Mouse (Mus musculus) limb, embryonic 12.5 days (tissue): ENCODE results near the gene Wdr26. TPM values are rescaled to one million over a fixed set of nuclear protein-coding genes. Genes with fewer than 3 reads are reported as not detected.

Experiments
- ATAC-seq: fragments of 200-750 bp; cut with Nextera tagmentation; 2 replicates; pipeline ENCODE4 v1.8.0; 2017; ENCODE audit warnings: low read depth, moderate TSS enrichment; ENCODE audit not compliant: insufficient number of reproducible peaks, insufficient read depth, low FRiP score, low TSS enrichment
- H3K27ac ChIP-seq: fragments of 300-500 bp; sonication (generic); 2 replicates; pipeline ENCODE4 v1.5.1; 2016; ENCODE audit warnings: mild to moderate bottlenecking, moderate library complexity
- H3K27me3 ChIP-seq: fragments of 300-500 bp; sonication (generic); 2 replicates; pipeline ENCODE4 v1.6.1; 2016; ENCODE audit warnings: mild to moderate bottlenecking, moderate library complexity
- H3K36me3 ChIP-seq: fragments of 300-500 bp; sonication (generic); 2 replicates; pipeline ENCODE4 v1.6.1; 2016; ENCODE audit warnings: mild to moderate bottlenecking, moderate library complexity
- H3K4me1 ChIP-seq: fragments of 300-500 bp; sonication (generic); replicated peaks from 2 replicates; pipeline ENCODE4 v1.6.1; 2016
- H3K4me2 ChIP-seq: fragments of 300-500 bp; sonication (generic); 2 replicates; pipeline ENCODE4 v1.6.1; 2016; ENCODE audit warnings: mild to moderate bottlenecking, moderate library complexity
- H3K4me3 ChIP-seq: fragments of 300-500 bp; sonication (generic); replicated peaks from 2 replicates; pipeline ENCODE4 v1.5.1; 2016; ENCODE audit warnings: mild to moderate bottlenecking
- H3K9ac ChIP-seq: fragments of 300-500 bp; sonication (generic); replicated peaks from 2 replicates; pipeline ENCODE4 v1.6.1; 2016; ENCODE audit warnings: mild to moderate bottlenecking, moderate library complexity
- H3K9me3 ChIP-seq: fragments of 300-500 bp; sonication (generic); 2 replicates; pipeline ENCODE4 v1.6.1; 2016; ENCODE audit warnings: mild to moderate bottlenecking, moderate library complexity
- WGBS: fragments of 180-500 bp; shearing (Covaris S2); methylation state at CpG from one replicate; pipeline ENCODE4 v1.1.7; 2016; 5-methylcytosine and 5-hydroxymethylcytosine counted together
- polyA plus RNA-seq: library from polyadenylated mRNA; unstranded; fragments of >200 nt; fragmentation: Nextera tagmentation; extraction: Ambion mirVana; gene quantifications from 2 replicates; pipeline ENCODE4 v1.2.1, GENCODE M21; 2016

Wdr26 gene
- polyA plus RNA-seq, 1 experiment from 2014 or later, result 39.2 TPM

GRCm38 (mm10) chr1:181222041-181222440, 10.2 kb upstream of the Wdr26 start:
- no peaks in the 10 kb centered on the region for H3K4me1 ChIP-seq
- H3K27ac ChIP-seq, result no peak overlapping the region
- no peaks in the 10 kb centered on the region for H3K9me3 ChIP-seq
- no peak overlapping the region for H3K4me2 ChIP-seq
- WGBS, result 17% methylated on average over 1 of the region's 1 CpGs
- no peak overlapping the region for H3K4me3 ChIP-seq
- ATAC-seq, result no peak
- H3K9ac ChIP-seq, result no peak overlapping the region
- H3K27me3 ChIP-seq, result no peaks in the 10 kb centered on the region
- no peaks in the 10 kb centered on the region for H3K36me3 ChIP-seq

GRCm38 (mm10) chr1:181216315-181216714, 4.5 kb upstream of the Wdr26 start:
- H3K9ac ChIP-seq, result no peak overlapping the region; the same call in 1 of the 2 replicates
- H3K4me3 ChIP-seq, result no peak overlapping the region
- peaks cover 11% of the 10 kb centered on the region for H3K4me1 ChIP-seq
- no peak for ATAC-seq
- H3K4me2 ChIP-seq, result no peak overlapping the region
- H3K27ac ChIP-seq, result no peak overlapping the region
- H3K9me3 ChIP-seq, result no peaks in the 10 kb centered on the region
- no peaks in the 10 kb centered on the region for H3K36me3 ChIP-seq
- WGBS, result 63% methylated on average over 4 of the region's 4 CpGs
- H3K27me3 ChIP-seq, result no peaks in the 10 kb centered on the region

- no peak overlapping the region for H3K27ac ChIP-seq
- no peaks in the 10 kb centered on the region for H3K36me3 ChIP-seq
- H3K4me2 ChIP-seq, result no peak overlapping the region
- ATAC-seq, result no peak
- H3K27me3 ChIP-seq, result no peaks in the 10 kb centered on the region
- peaks cover 23% of the 10 kb centered on the region for H3K4me1 ChIP-seq
- no peak overlapping the region for H3K4me3 ChIP-seq
- H3K9me3 ChIP-seq, result no peaks in the 10 kb centered on the region
- 82% methylated on average over 8 of the region's 8 CpGs for WGBS
- no peak overlapping the region for H3K9ac ChIP-seq
Measured at GRCm38 (mm10) chr1:181214296-181215035, 2.7 kb upstream of the Wdr26 start.

DNA sequence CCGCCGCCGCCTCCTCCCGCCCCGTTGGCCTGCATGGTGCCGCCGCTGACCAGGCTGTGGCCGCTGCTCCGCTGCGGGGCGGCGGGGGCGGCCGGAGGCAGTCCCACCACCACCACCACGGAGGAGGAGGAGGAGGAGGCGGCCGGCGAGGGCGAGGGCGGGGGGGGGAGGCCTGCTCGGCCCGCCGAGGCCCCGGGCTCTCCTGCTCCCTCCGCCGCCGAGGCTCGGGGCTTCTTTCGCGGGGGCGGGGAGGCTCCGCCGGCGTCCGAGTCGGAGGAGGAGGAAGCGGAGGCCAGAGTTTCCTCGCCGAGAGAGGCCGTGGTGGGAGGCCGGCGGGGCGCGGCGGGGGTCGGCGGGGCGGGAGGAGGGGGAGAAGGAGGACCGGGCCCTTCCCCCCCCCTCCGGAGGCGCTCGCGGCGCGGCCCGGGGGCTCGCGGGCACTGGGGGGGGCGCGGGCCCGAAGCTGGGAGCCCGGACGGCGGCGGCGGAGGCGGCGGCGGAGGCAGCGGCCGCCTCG, 340 bp downstream of the Wdr26 start:
- Histone ChIP-seq H3K27me3 (no peaks in the 10 kb centered on the region), H3K4me2 (peak overlapping the region; percentile 92), H3K9me3 (no peaks in the 10 kb centered on the region), H3K27ac (peak overlapping the region; percentile 91), H3K4me3 (peak overlapping the region; percentile 100), H3K36me3 (peaks cover 18% of the 10 kb centered on the region), H3K9ac (peak overlapping the region; percentile 99), H3K4me1 (peaks cover 27% of the 10 kb centered on the region)
- WGBS, result 1% methylated on average over 41 of the region's 72 CpGs
- ATAC-seq, result 0 out of 2 replicates have a peak, but pooled peaks have one; percentile 21

DNA sequence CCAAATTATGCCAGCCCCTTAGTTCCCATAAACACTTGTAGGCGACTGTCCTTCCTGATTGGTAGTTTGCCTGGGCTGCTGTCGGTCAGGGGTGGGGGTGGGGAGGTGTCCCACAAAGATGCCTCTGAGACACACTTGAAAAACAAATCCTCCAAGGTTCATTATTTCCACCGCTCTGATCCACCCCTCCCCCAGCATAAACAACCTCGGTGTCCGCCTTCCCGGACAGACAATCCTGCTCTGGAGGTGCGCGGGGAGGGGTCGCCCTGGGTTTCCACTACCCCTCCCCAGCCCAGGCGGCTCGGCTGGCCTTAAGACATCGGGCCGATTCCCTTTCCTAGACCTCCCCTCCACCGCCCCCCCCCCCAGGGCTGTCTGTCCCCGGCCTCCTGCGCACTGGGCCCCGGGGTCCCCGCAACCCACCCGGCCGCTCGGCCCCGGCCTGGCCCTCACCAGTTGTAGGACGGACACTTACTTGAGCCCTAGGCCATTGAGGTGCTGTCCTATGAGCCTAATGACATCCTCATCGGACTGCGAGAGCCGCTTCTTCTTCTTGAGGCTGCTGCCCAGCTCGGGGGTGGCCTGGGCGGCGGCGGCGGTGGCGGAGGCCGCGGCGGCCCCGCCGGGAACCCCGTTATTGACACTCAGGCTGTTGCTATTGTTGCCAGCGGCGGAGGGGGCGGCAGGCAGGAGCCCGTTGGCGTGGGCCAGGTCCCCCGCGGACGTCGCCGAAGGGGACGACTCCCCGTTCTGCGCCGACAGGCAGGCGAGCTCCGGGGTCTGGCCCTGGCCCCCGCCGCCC, 999 bp downstream of the Wdr26 start:
- Histone ChIP-seq H3K4me3 (peak overlapping the region; percentile 100), H3K27me3 (no peaks in the 10 kb centered on the region), H3K4me1 (peaks cover 27% of the 10 kb centered on the region), H3K9ac (peak overlapping the region; percentile 99), H3K4me2 (peak overlapping the region; percentile 92), H3K36me3 (peaks cover 23% of the 10 kb centered on the region), H3K27ac (peak overlapping the region; percentile 91), H3K9me3 (no peaks in the 10 kb centered on the region)
- ATAC-seq, result peak; percentile 67
- WGBS, result 0% methylated on average over 43 of the region's 56 CpGs

DNA sequence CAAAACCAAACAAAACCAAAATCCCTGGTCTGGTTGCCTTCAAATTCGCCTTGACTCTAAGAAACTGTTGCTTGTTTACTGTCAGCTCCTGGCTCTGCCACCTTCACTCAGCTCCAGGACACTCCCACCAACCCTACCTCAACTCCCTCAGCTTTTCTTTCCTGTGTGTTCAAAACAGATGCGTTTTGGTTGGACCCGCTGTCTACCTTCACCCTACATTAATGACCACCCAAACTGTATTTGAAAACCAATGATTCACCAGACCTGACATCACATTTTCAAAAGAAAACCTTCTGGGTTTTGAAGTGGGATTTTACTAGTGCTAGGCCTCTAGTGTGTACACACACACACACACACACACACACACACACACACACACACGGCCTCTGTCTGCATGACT, 1.7 kb downstream of the Wdr26 start:
- peak overlapping the region; percentile 92 for H3K4me2 ChIP-seq
- H3K27ac ChIP-seq, result 0 out of 2 replicates have a peak overlapping the region, but pooled peaks have one; percentile 3
- H3K9ac ChIP-seq, result peak overlapping the region; percentile 99
- 17% methylated on average over 4 of the region's 4 CpGs for WGBS
- peaks cover 27% of the 10 kb centered on the region for H3K4me1 ChIP-seq
- no peaks in the 10 kb centered on the region for H3K9me3 ChIP-seq
- peak overlapping the region; percentile 100 for H3K4me3 ChIP-seq
- no peaks in the 10 kb centered on the region for H3K27me3 ChIP-seq
- H3K36me3 ChIP-seq, result peaks cover 29% of the 10 kb centered on the region
- no peak for ATAC-seq

- Histone ChIP-seq H3K36me3 (peaks cover 89% of the 10 kb centered on the region), H3K4me3 (no peak overlapping the region), H3K4me1 (no peaks in the 10 kb centered on the region), H3K9ac (no peak overlapping the region), H3K4me2 (no peak overlapping the region), H3K27ac (no peak overlapping the region), H3K9me3 (no peaks in the 10 kb centered on the region), H3K27me3 (no peaks in the 10 kb centered on the region)
- WGBS, result 91% methylated on average over 4 of the region's 4 CpGs
- ATAC-seq, result no peak
Measured at GRCm38 (mm10) chr1:181199446-181199845, 12.4 kb downstream of the Wdr26 start.

DNA sequence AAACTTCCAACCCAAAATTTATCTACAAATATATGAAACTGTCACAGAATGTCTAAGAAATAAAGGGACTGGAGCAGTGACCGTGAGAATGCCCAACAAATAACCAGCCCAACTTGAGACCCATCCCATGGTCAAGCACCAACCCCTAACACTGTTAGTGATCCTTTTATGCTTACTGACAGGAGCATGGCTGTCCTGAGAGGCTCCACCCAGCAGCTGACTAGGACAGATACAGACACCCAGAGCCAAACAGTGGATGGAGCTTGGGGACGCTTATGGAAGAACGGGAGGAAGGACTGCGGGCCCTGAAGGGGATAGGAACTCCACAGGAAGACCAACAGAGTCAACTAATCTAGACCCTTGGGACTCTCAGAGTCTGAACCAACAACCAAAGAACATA, 22.9 kb downstream of the Wdr26 start:
- 93% methylated on average over 4 of the region's 4 CpGs for whole genome bisulfite sequencing
- H3K27ac ChIP-seq, result no peak overlapping the region
- no peak overlapping the region for H3K4me3 ChIP-seq
- H3K36me3 ChIP-seq, result peaks cover 90% of the 10 kb centered on the region
- no peak overlapping the region for H3K4me2 ChIP-seq
- H3K9ac ChIP-seq, result no peak overlapping the region
- no peaks in the 10 kb centered on the region for H3K4me1 ChIP-seq
- no peaks in the 10 kb centered on the region for H3K9me3 ChIP-seq
- no peak for ATAC-seq
- H3K27me3 ChIP-seq, result no peaks in the 10 kb centered on the region

GRCm38 (mm10) chr1:181170210-181170609, 41.6 kb downstream of the Wdr26 start:
- no peak overlapping the region for H3K4me2 ChIP-seq
- no peaks in the 10 kb centered on the region for H3K4me1 ChIP-seq
- 84% methylated on average over 8 of the region's 8 CpGs for WGBS
- H3K9ac ChIP-seq, result no peak overlapping the region
- ATAC-seq, result no peak
- H3K4me3 ChIP-seq, result no peak overlapping the region
- no peak overlapping the region for H3K27ac ChIP-seq
- peaks cover 67% of the 10 kb centered on the region for H3K36me3 ChIP-seq
- H3K9me3 ChIP-seq, result no peaks in the 10 kb centered on the region
- no peaks in the 10 kb centered on the region for H3K27me3 ChIP-seq

DNA sequence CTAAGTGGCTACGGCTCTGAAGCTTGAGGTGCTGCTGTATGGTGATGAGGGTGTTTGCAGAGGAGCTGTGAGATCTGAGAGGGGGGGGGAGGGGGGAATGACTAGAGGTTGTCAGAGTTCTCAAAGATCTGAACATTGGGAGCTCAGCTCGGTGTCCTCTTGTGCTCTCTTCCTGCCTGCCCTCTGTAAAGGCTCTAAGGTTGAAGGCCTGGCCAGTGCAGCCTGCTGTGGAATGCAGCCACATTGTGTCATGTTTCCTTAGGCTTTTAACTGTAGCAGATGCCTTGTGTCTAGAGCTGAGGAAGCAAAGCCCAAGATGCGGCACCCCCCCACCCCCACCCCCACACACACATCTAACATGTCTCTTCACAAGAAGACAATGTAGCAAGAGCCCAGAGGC, 43.4 kb downstream of the Wdr26 start:
- H3K36me3 ChIP-seq, result peaks cover 76% of the 10 kb centered on the region
- ATAC-seq, result no peak
- no peak overlapping the region for H3K9ac ChIP-seq
- no peaks in the 10 kb centered on the region for H3K4me1 ChIP-seq
- H3K4me3 ChIP-seq, result no peak overlapping the region
- no peak overlapping the region for H3K27ac ChIP-seq
- no peak overlapping the region for H3K4me2 ChIP-seq
- H3K9me3 ChIP-seq, result no peaks in the 10 kb centered on the region
- no peaks in the 10 kb centered on the region for H3K27me3 ChIP-seq
- WGBS, result 83% methylated on average over 3 of the region's 3 CpGs

DNA sequence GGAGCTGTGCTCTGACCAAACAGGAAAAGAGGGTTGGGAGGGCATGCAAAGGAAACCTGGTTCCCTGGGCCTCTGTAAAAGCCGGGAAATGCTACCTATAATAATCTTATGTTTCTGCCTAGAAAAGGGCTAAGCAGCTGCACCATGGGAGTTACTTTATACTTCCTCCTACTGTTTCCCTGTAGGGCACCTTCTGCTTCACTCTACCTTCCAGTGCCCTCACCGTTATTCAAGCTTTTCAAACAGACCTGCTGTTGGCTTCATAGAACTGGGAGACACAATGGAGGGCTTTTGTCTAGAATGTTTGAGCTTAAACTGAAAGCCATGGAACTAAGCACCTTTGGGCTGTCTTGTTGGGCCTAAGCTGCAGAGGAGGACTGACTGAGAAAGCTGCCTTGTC, 44.0 kb downstream of the Wdr26 start:
- no peak overlapping the region for H3K9ac ChIP-seq
- H3K27ac ChIP-seq, result no peak overlapping the region
- 89% methylated on average over 2 of the region's 2 CpGs for WGBS
- H3K4me3 ChIP-seq, result no peak overlapping the region
- H3K36me3 ChIP-seq, result peaks cover 79% of the 10 kb centered on the region
- ATAC-seq, result no peak
- H3K9me3 ChIP-seq, result no peaks in the 10 kb centered on the region
- no peak overlapping the region for H3K4me2 ChIP-seq
- no peaks in the 10 kb centered on the region for H3K27me3 ChIP-seq
- no peaks in the 10 kb centered on the region for H3K4me1 ChIP-seq
